Mouse (Mus musculus) brain, embryonic 18.5 days (tissue): ENCODE results near the gene Rpap1.

ENCODE experiments used
- DNase-seq: peaks from one replicate; pipeline ENCODE4 v3.0.0-alpha.2; 2012; ENCODE audit warnings: low read depth, low spot score

Rpap1 gene

GRCm38 (mm10) chr2:119799181-119799960 lies 12.0 kb upstream of the Rpap1 start:
- no peak for DNase-seq

DNA sequence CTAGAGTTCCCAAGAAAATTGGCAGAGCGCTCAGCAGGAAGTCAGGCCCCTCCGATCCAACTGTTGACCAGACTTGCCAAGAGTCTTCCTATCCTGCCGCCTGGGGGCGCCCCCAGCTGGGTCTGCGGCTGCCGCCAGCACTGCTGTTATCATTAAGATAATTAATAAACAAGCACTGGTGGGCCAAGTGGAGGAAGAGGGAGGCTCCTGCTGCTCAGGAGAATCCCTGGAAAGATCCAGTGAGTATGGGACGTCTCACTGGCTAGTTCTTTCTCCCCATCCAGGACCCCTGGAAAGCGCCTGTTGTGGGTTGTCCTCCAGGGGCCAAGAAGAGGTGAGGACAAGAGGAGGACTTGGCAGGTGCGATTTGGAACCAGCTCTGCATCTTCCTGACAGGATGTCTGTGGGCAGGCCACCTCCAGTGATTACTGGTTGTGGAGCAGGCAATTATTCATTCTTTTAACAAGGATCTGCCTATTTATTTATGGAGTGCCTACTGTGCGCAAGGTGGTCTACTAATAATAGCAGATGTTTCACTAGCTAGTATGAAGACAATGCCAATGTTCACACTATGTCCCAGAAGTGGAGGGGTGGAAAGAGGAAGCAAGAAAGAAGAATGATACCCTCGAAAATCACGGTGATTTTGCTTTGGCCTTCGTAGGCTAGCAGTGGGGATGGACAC lies 11.1 kb upstream of the Rpap1 start:
- no peak for DNase-seq

DNA sequence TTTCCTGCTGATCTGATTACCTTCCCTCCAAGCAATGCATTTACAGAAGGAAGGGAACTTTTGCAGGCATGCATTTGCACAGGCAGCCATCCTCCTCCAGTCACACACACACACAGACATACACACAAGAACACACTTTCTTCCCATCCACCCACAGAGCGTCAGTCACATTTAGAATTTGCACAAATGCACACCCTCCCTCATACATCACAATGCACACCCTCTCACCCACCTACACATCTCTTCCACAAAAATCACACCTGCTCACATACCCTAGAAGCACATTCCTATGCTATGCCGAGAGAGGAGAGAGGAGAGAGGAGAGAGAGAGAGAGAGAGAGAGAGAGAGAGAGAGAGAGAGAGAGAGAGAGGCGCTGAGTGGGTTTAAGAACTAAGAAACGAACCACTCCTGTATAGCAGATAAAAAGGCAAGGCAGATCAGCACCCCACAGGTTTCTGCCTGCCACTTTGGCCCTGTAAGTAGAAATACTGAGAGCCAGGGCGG lies 10.0 kb upstream of the Rpap1 start, which contains the start of gene Tyro3:
Tyro3 (plus strand) TSS at position 455 of the 505 bp plus-strand sequence.
- DNase-seq, result no peak

DNA sequence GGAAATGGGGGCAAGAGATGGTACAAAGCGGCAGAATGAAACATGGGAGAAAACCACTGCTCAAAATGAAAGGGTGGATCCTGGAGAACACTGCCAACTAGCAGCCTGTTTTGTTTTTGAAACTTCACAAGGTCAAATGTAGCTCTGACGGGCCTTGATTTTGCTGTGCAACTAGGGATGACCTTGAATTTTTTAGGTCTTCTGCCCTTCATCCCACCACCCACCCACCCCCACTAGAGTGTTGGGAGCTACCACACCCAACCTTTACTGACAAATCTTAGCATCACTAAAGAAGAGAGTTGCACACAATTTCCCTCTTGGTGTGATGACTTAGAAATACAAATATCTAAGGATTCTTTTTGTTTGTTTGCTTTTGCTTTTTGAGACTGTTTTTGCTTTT lies 2.7 kb upstream of the Rpap1 start:
- DNase-seq, result no peak

- no peak for DNase-seq
Measured at GRCm38 (mm10) chr2:119767246-119767645, 20.1 kb downstream of the Rpap1 start.

GRCm38 (mm10) chr2:119763924-119764323 lies 23.4 kb downstream of the Rpap1 start:
- DNase-seq, result no peak

GRCm38 (mm10) chr2:119762276-119762675 lies 25.1 kb downstream of the Rpap1 start:
- no peak for DNase-seq

DNA sequence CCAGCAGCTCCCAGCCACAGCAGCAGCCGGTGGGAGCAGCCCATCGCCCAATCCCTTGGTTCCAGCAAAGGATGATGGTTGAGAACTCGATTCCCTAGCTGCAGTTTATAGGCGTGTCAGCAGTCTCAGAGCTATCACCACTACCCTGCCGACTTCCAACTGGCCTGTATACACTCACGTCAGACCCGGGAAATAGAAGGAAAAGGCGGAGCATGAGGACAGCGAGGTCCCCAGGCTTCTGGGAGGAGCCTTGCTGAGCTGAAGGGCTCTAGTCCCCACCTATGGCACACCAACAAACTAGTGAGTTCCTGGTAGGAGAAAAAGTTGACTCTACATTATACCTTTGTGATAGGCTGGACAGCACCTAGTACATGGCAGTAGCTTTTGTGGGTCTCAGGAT lies 27.1 kb downstream of the Rpap1 start, which contains the start of gene Ltk:
Ltk (minus strand) TSS at position 181 of the 400 bp plus-strand sequence.
- no peak for DNase-seq

DNA sequence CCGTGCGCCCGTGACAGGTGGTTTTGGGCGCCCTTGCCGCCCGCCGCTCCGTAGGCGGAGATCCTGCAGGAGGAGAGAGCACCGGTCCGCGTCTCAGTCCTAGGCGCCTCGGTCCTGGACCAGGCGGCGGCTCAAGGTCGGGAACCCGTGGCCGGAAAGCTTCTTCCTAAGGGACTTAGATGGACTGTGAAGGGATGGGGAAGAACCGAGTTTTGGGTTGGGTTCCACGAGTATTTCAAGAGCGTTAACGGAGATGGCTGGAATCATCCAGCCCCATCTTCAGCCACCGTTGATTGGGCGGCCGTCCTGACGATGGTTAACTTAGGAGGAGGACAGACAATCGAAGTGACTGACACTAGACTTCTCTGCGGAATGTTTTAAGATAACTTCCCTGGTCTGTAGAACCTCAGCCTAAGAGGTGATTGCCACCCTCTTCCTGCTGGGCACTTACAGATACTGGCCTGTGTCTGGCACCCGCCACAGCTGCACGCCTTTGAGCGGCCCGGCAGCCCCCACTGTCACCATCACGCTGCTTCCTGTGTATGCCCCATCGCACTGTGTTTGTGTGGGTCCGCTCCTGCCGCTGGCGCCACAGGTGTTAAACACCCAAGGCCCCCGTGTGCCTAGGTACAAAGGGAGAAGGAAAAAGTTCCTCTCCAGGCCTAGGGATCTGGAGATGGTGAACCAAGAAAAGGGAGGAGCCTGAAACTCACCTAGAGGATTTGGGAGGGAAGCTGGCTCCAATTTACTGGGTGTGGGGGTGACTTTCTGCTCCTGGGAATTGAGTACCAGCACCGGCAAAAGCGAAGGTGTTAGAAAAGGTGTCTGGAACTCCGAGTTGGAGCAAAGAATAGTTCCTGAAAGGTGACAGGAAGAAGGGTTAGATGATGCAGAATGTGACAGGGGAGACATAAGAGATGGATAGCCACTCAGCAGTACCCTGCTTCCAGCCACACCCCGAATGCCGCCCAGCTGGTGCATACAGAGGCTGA lies 28.2 kb downstream of the Rpap1 start:
- DNase-seq, result no peak

- DNase-seq, result no peak
Measured at GRCm38 (mm10) chr2:119758101-119758843, 29.1 kb downstream of the Rpap1 start.

- no peak for DNase-seq
Measured at GRCm38 (mm10) chr2:119757601-119758100, 29.7 kb downstream of the Rpap1 start.

DNA sequence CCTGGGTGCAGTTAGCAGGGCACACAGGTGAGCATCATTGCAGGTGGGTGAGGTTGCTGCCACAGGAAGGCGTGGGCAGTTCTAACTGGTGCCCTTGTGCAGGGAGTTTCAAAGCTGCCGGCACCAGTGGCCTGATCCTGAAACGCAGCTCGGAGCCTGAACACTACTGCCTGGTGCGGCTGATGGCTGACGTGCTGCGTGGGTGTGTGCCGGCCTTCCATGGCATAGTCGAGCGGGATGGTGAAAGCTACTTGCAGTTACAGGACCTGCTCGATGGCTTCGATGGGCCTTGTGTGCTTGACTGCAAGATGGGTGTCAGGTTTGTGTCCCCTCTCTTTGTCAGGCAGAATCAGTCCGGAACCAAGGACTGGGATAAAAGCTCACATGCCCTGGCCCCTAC lies 38.1 kb downstream of the Rpap1 start:
- no peak for DNase-seq

- no peak for DNase-seq
Measured at GRCm38 (mm10) chr2:119747554-119747953, 39.8 kb downstream of the Rpap1 start.

GRCm38 (mm10) chr2:119745281-119745680 lies 42.1 kb downstream of the Rpap1 start:
- DNase-seq, result no peak

DNA sequence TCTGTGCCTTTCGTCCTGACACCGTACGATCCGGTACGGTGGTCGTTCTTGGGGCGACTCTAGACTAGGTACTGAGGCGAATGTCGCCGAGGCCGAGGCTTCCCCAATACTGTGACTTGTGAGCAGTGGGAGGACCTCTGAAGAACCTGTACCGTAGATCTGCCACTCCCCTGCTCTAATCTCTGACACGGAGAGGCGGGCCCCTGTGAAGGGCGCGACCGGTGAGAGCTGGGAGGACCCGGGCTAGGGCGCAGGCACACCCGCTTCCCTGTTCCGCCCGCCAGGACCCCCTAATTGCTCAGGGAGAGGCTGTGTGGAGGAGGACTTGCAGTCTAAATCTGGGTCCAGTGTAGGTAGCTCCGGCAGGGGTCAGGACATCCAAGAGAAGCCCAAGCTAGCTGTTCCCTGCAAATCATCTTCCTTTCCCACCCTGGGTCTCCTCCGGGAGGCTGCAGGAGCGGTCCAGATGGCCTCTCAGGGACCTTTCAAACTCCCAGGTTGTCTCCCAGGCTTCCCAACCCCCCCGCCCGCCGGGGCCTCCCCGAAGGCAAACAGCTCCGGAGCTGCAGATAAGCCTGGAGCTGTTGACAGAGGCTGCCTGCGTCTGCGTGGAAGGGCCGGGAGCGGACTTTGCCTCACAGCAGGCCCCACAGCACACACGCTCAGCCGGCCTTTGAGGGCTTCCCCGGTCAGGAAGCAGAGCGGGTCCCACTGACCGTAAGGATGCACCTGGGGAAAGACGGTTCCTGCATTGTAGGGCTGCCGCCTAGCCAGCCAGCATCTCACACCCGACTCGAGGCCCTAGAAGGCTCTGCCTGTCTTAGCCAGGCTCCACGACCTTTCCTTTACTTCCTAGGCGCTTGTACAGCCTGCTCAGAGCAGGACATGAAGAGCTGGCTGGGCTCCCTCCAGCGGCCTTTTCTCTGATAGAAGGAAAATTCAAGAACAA lies 42.9 kb downstream of the Rpap1 start:
- no peak for DNase-seq

GRCm38 (mm10) chr2:119743808-119744162 lies 43.6 kb downstream of the Rpap1 start:
- no peak for DNase-seq

DNA sequence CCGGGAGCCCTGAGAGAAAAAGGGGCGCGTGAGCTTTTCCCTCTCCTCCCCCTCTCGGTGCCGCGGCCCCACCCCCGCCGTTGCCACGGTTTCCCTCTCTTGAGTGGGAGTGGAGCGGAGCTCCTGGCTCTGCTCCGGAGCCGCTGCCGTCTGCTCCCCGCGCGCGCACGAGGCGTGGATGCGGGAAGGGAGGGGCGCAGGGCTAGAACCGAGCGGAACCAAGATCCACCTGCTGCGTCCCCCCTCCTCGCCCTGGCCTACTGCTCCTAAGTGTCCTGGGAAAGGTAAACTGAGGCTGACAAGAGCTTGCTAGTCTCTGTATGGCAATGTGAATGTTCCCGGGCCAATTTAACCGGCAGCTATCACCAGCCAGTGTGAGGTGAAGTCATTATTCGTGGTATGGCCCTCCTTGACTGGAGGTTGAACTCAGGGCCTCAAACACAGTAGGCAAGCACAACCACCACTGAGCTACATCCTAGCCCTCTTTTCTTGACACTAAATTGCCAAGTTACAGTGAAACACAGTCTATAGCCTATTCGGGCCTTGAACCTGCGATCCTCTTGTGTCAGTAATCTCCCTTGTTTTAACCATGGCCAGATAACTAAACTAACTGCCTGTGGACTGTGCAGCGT lies 44.0 kb downstream of the Rpap1 start:
- no peak for DNase-seq

- no peak for DNase-seq
Measured at GRCm38 (mm10) chr2:119742461-119743175, 44.7 kb downstream of the Rpap1 start.
